Mouse (Mus musculus) hindbrain, embryonic 11.5 days (tissue): ENCODE measurements around the gene Gm11213. TPM values are rescaled to one million over a fixed set of nuclear protein-coding genes. Genes with fewer than 3 reads are reported as not detected.

Source experiments
- ATAC-seq: fragments of 200-750 bp; cut with Nextera tagmentation; 2 replicates; pipeline ENCODE4 v1.8.0; 2017; ENCODE audit warnings: mild to moderate bottlenecking, moderate TSS enrichment, moderate library complexity; ENCODE audit not compliant: low FRiP score
- DNase-seq: peaks from one replicate; pipeline ENCODE4 v3.0.0-alpha.2; 2015; ENCODE audit warnings: low spot score
- H3K27ac ChIP-seq: fragments of 300-500 bp; sonication (generic); 2 replicates; pipeline ENCODE4 v1.5.1; 2014; ENCODE audit warnings: mild to moderate bottlenecking, low read depth, low read length
- H3K27me3 ChIP-seq: fragments of 300-500 bp; sonication (generic); 2 replicates; pipeline ENCODE4 v1.6.1; 2014; ENCODE audit warnings: mild to moderate bottlenecking, low read length, moderate library complexity, mixed read lengths; ENCODE audit not compliant: control insufficient read depth, insufficient read depth
- H3K36me3 ChIP-seq: fragments of 300-500 bp; sonication (generic); 2 replicates; pipeline ENCODE4 v1.6.1; 2014; ENCODE audit warnings: mild to moderate bottlenecking, low read length, moderate library complexity, mixed read lengths; ENCODE audit not compliant: control insufficient read depth, insufficient read depth
- H3K4me1 ChIP-seq: fragments of 300-500 bp; sonication (generic); replicated peaks from 2 replicates; pipeline ENCODE4 v1.6.1; 2014; ENCODE audit warnings: low read length, mixed read lengths; ENCODE audit not compliant: control insufficient read depth, insufficient read depth
- H3K4me2 ChIP-seq: fragments of 300-500 bp; sonication (generic); replicated peaks from 2 replicates; pipeline ENCODE4 v1.6.1; 2014; ENCODE audit warnings: mild to moderate bottlenecking, low read depth, low read length
- H3K4me3 ChIP-seq: fragments of 300-500 bp; sonication (generic); 2 replicates; pipeline ENCODE4 v1.5.1; 2014; ENCODE audit warnings: low read depth, low read length
- H3K9ac ChIP-seq: fragments of 300-500 bp; sonication (generic); 2 replicates; pipeline ENCODE4 v1.6.1; 2014; ENCODE audit warnings: low read depth, low read length
- H3K9me3 ChIP-seq: fragments of 300-500 bp; sonication (generic); 2 replicates; pipeline ENCODE4 v1.6.1; 2016; ENCODE audit warnings: low read length; ENCODE audit not compliant: control insufficient read depth
- WGBS: fragments of 180-500 bp; shearing (Covaris S2); extraction: QIAGEN DNeasy Blood & Tissue Kit; methylation state at CpG from one replicate; pipeline ENCODE4 v1.1.7; 2014; 5-methylcytosine and 5-hydroxymethylcytosine counted together
- polyA plus RNA-seq: library from polyadenylated mRNA; unstranded; fragments of >200 nt; fragmentation: Nextera tagmentation; extraction: Ambion mirVana; gene quantifications from 2 replicates; pipeline ENCODE4 v1.2.1, GENCODE M21; 2014

The Gm11213 gene
- not detected in 2 replicates for polyA plus RNA-seq

- WGBS, result 71% methylated on average over 3 of the region's 3 CpGs
- H3K4me2 ChIP-seq, result no peak within 1 kb of the TSS
- H3K36me3 ChIP-seq, result no peaks in the 10 kb centered on the region
- DNase-seq (no peak), ATAC-seq (no peak)
- no peak within 1 kb of the TSS for H3K27ac ChIP-seq
- H3K4me3 ChIP-seq, result no peak within 1 kb of the TSS
- H3K9ac ChIP-seq, result no peak within 1 kb of the TSS
- no peaks in the 10 kb centered on the region for H3K27me3 ChIP-seq
- no peaks in the 10 kb centered on the region for H3K4me1 ChIP-seq
- no peaks in the 10 kb centered on the region for H3K9me3 ChIP-seq
These were observed at the start of gene Gm11213 for GRCm38 (mm10) chr4:63604945-63605344. Gene Gm11213, minus strand, starts transcription at chr4:63605261.

GRCm38 (mm10) chr4:63654381-63654780 is 49.3 kb upstream of the Gm11213 start:
- H3K4me3 ChIP-seq, result no peak overlapping the region
- no peaks in the 10 kb centered on the region for H3K4me1 ChIP-seq
- DNase-seq (no peak), ATAC-seq (no peak)
- H3K4me2 ChIP-seq, result no peak overlapping the region
- H3K36me3 ChIP-seq, result no peaks in the 10 kb centered on the region
- 91% methylated on average over 1 of the region's 1 CpGs for WGBS
- no peaks in the 10 kb centered on the region for H3K9me3 ChIP-seq
- H3K9ac ChIP-seq, result no peak overlapping the region
- no peak overlapping the region for H3K27ac ChIP-seq
- H3K27me3 ChIP-seq, result no peaks in the 10 kb centered on the region

- H3K4me1 ChIP-seq, result no peaks in the 10 kb centered on the region
- H3K9me3 ChIP-seq, result no peaks in the 10 kb centered on the region
- ATAC-seq (no peak), DNase-seq (no peak)
- H3K27me3 ChIP-seq, result no peaks in the 10 kb centered on the region
- H3K36me3 ChIP-seq, result no peaks in the 10 kb centered on the region
- H3K4me2 ChIP-seq, result no peak overlapping the region
- no peak overlapping the region for H3K9ac ChIP-seq
- H3K4me3 ChIP-seq, result no peak overlapping the region
- no peak overlapping the region for H3K27ac ChIP-seq
These were observed 39.1 kb upstream of the Gm11213 start for GRCm38 (mm10) chr4:63643956-63644726.

- ATAC-seq, result no peak
- 66% methylated on average over 2 of the region's 2 CpGs for WGBS
These were observed 34.8 kb upstream of the Gm11213 start for GRCm38 (mm10) chr4:63639842-63640241.

GRCm38 (mm10) chr4:63638603-63639002 is 33.5 kb upstream of the Gm11213 start:
- 74% methylated on average over 1 of the region's 1 CpGs for WGBS
- H3K36me3 ChIP-seq, result no peaks in the 10 kb centered on the region
- H3K4me2 ChIP-seq, result no peak overlapping the region
- no peaks in the 10 kb centered on the region for H3K27me3 ChIP-seq
- H3K27ac ChIP-seq, result no peak overlapping the region
- no peak for DNase-seq
- H3K9ac ChIP-seq, result no peak overlapping the region
- ATAC-seq, result no peak
- H3K9me3 ChIP-seq, result no peaks in the 10 kb centered on the region
- H3K4me1 ChIP-seq, result no peaks in the 10 kb centered on the region
- H3K4me3 ChIP-seq, result no peak overlapping the region

More at GRCm38 (mm10) chr4:63639842-63640241, 34.8 kb upstream of the Gm11213 start:
- Histone ChIP-seq H3K9ac (no peak overlapping the region), H3K27me3 (no peaks in the 10 kb centered on the region), H3K4me2 (no peak overlapping the region), H3K9me3 (no peaks in the 10 kb centered on the region), H3K27ac (no peak overlapping the region), H3K4me3 (no peak overlapping the region), H3K36me3 (no peaks in the 10 kb centered on the region), H3K4me1 (no peaks in the 10 kb centered on the region)
- no peak for DNase-seq

- DNase-seq (no peak), ATAC-seq (no peak)
- H3K4me2 ChIP-seq, result no peak overlapping the region
- H3K9me3 ChIP-seq, result no peaks in the 10 kb centered on the region
- H3K27ac ChIP-seq, result no peak overlapping the region
- no peak overlapping the region for H3K9ac ChIP-seq
- WGBS, result 84% methylated on average over 2 of the region's 2 CpGs
- H3K36me3 ChIP-seq, result no peaks in the 10 kb centered on the region
- H3K4me1 ChIP-seq, result no peaks in the 10 kb centered on the region
- no peaks in the 10 kb centered on the region for H3K27me3 ChIP-seq
- no peak overlapping the region for H3K4me3 ChIP-seq
These were observed 28.1 kb upstream of the Gm11213 start for GRCm38 (mm10) chr4:63633181-63633580.

- no peaks in the 10 kb centered on the region for H3K36me3 ChIP-seq
- no peak for ATAC-seq
- H3K9me3 ChIP-seq, result no peaks in the 10 kb centered on the region
- no peak overlapping the region for H3K4me2 ChIP-seq
- no peaks in the 10 kb centered on the region for H3K27me3 ChIP-seq
- no peak overlapping the region for H3K4me3 ChIP-seq
- no peak for DNase-seq
- H3K4me1 ChIP-seq, result no peaks in the 10 kb centered on the region
- H3K9ac ChIP-seq, result no peak overlapping the region
- WGBS, result 89% methylated on average over 8 of the region's 8 CpGs
- H3K27ac ChIP-seq, result no peak overlapping the region
These were observed 22.1 kb upstream of the Gm11213 start for GRCm38 (mm10) chr4:63627111-63627510.

- no peaks in the 10 kb centered on the region for H3K9me3 ChIP-seq
- no peak overlapping the region for H3K9ac ChIP-seq
- H3K27me3 ChIP-seq, result no peaks in the 10 kb centered on the region
- no peak overlapping the region for H3K4me2 ChIP-seq
- DNase-seq, result no peak
- H3K4me1 ChIP-seq, result no peaks in the 10 kb centered on the region
- ATAC-seq, result no peak
- 76% methylated on average over 3 of the region's 3 CpGs for whole genome bisulfite sequencing
- H3K4me3 ChIP-seq, result no peak overlapping the region
- no peaks in the 10 kb centered on the region for H3K36me3 ChIP-seq
- no peak overlapping the region for H3K27ac ChIP-seq
These were observed 20.6 kb upstream of the Gm11213 start for GRCm38 (mm10) chr4:63625563-63626080.

- peak; percentile 60 for DNase-seq
- no peak; the same call in 1 of the 2 replicates for ATAC-seq
- H3K9me3 ChIP-seq, result no peaks in the 10 kb centered on the region
- no peak within 1 kb of the TSS for H3K9ac ChIP-seq
- H3K36me3 ChIP-seq, result no peaks in the 10 kb centered on the region
- H3K4me3 ChIP-seq, result no peak within 1 kb of the TSS
- H3K4me1 ChIP-seq, result no peaks in the 10 kb centered on the region
- no peaks in the 10 kb centered on the region for H3K27me3 ChIP-seq
- H3K27ac ChIP-seq, result no peak within 1 kb of the TSS
- H3K4me2 ChIP-seq, result no peak within 1 kb of the TSS
- 60% methylated on average over 5 of the region's 5 CpGs for WGBS
These were observed 17.3 kb upstream of the Gm11213 start, which contains the start of gene Tex48 for GRCm38 (mm10) chr4:63622378-63622835. Gene Tex48, minus strand, starts transcription at chr4:63622428.
